Mouse (Mus musculus): Measurements from ENCODE around the gene Serpina12. TPM values are rescaled to one million over a fixed set of nuclear protein-coding genes. Genes with fewer than 3 reads are reported as not detected.
A peak's percentile ranks its signal among the peaks of the same experiment; 100 is the strongest.

Gene Serpina12
- total RNA-seq, 2 experiments from 2014 or later, result not detected

- intact Hi-C loops (cut with DNase I), result no loop called here
- DNase-seq, result no peak
Measured at GRCm38 (mm10) chr12:104013620-104014019, 30.6 kb downstream of the Serpina12 start, which contains the start of gene Serpina9. Serpina9 (minus strand) TSS chr12:104013755.

- no peak for DNase-seq
- intact Hi-C loops (cut with DNase I), result no loop called here
Measured at GRCm38 (mm10) chr12:104004689-104005088, 39.6 kb downstream of the Serpina12 start.

GRCm38 (mm10) chr12:104003238-104003612 lies 41.0 kb downstream of the Serpina12 start:
- intact Hi-C loops (cut with DNase I), result no loop called here
- DNase-seq, result no peak

DNA sequence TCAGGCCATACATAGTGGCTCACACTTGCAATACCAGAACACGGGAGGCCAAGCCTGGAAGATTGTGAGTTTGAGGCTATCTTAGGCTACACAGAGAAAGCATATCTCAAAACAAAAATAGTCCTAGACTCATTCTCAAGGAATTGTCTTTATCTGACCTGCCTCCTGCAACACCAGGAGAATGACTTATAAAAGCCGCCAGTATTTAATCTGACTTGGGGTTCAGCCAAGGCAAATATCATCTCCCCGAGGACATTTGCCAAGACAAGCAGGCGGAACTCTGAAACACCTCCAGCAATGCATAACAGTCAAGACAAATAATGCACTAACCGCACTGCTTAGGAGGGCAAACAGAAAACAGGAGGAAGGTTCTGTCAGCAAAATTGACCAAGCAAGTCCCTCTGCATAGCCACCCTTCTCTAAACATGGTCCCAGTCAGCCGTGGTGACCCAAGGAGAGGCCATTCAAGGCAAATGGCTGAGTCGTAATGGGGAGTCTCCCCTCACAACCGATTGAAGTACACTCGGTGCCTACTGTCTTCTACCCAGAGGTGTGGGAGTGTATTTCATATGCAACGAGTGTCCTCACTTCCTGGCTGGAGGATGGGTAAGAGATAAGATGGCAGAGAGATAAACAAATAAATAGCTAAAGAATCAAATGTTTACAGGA lies 41.5 kb downstream of the Serpina12 start:
- peak; percentile 34 to 47 for DNase-seq
- intact Hi-C loops (cut with DNase I), result no loop called here

DNA sequence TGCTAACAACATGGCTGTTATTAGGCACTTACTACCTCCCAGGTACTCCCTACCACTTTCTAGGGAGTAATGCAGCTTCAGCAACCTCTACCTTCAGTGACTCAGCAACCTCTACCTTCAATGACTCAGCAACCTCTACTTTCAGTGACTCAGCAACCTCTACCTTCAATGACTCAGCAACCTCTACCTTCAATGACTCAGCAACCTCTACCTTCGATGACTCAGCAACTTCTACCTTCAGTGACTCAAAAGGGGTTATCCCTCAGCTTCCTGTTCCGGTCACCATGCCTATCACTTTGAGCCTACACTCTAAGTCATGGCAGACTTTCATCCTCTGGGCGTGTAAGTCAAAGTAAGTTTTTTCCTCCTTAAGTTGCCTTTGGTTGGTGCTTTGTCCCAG lies 43.6 kb downstream of the Serpina12 start:
- intact Hi-C loops (cut with DNase I), result no loop called here

DNA sequence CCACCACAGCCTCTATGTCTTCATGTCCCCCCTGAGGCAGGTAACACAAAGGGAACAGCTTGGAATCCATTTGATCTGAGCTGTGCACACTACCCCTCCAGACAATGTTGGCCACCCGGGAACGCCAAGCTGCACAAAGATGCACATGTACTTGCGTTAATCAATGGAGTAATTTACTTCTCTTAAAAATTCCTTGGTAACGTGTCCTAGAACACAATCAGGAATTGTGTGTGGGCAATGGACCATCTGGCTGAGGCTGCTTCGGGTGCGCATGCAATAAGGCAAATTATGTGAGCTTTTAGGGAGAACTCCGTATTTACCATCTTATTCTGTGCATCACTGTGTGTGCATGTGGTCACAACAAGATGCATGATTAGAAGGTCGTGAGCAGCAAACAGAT lies 44.6 kb downstream of the Serpina12 start:
- intact Hi-C loops (cut with DNase I), result loop anchor here (10.0 kb wide), 1 partner anchor 175 kb away; no protein-coding TSS in a partner anchor
- no peak for DNase-seq

More for the DNA sequence above, 43.6 kb downstream of the Serpina12 start:
- DNase-seq, result no peak

GRCm38 (mm10) chr12:103996513-103996912 lies 47.7 kb downstream of the Serpina12 start:
- no peak for DNase-seq
- intact Hi-C loops (cut with DNase I), result loop anchor here (10.0 kb wide), 1 partner anchor 178 kb away; no protein-coding TSS in a partner anchor

DNA sequence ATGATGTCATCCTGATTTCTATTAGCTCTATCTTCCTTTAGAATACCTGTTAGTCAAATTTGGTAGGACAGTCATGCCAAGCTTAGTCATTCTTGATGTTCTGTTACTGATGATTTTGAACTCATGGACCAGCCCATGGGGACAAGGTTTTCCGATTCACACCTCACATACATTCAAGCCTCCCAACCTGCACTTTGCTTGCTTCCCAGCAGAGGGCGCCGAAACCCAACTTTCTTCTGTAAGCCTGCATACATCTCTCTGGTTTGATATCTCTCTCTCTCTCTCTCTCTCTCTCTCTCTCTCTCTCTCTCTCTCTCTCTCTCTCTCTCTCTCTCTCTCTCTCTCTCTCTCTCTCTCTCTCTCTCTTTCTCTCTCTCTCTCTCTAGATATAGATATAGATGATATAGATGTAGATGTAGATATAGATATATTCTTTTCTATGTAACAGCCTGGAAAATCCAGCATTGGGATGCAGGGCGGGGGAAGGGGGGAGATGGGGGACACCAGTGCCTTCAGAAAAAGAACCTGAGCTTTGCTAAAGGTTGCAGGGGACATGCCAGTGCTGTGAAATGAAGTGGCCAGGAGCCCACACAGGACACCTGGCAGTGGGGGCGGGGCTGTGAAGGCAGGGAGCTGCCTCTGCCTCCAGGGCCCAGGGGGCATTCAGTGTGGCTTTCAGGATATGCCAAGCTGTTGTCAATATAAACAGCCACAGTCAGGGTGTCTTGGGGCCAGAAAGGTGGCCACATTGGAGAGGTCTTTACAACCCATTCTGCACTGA lies 48.8 kb downstream of the Serpina12 start:
- peak; percentile 57 to 79 for DNase-seq
- intact Hi-C loops (cut with DNase I), result loop anchor here (1.0 to 10.0 kb wide), 4 partner anchors 35 to 423 kb away; no protein-coding TSS in a partner anchor

- intact Hi-C loops (cut with DNase I), result loop anchor here (10.0 kb wide), 1 partner anchor 182 kb away; no protein-coding TSS in a partner anchor
- no peak for DNase-seq
Measured at GRCm38 (mm10) chr12:103992945-103993344, 51.3 kb downstream of the Serpina12 start.

- no peak for DNase-seq
- intact Hi-C loops (cut with DNase I), result loop anchor here (10.0 kb wide), 1 partner anchor 185 kb away; no protein-coding TSS in a partner anchor
Measured at GRCm38 (mm10) chr12:103989857-103990256, 54.4 kb downstream of the Serpina12 start, which contains the start of gene Serpina11. Serpina11 (minus strand) TSS chr12:103989957.

DNA sequence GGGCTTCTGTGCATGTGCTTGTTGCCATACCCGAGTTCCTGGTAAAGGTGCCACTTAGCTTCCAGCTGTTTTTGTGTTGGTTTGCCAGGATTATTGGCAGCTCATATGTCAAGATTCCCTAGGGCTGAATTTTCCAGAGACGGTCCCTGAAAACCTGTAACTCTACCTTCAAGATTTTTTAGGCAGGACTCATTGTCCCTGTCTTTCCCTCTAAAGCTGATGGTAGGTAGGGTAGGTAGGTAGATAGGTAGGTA lies 54.8 kb downstream of the Serpina12 start:
- intact Hi-C loops (cut with DNase I), result no loop called here
- no peak for DNase-seq

DNA sequence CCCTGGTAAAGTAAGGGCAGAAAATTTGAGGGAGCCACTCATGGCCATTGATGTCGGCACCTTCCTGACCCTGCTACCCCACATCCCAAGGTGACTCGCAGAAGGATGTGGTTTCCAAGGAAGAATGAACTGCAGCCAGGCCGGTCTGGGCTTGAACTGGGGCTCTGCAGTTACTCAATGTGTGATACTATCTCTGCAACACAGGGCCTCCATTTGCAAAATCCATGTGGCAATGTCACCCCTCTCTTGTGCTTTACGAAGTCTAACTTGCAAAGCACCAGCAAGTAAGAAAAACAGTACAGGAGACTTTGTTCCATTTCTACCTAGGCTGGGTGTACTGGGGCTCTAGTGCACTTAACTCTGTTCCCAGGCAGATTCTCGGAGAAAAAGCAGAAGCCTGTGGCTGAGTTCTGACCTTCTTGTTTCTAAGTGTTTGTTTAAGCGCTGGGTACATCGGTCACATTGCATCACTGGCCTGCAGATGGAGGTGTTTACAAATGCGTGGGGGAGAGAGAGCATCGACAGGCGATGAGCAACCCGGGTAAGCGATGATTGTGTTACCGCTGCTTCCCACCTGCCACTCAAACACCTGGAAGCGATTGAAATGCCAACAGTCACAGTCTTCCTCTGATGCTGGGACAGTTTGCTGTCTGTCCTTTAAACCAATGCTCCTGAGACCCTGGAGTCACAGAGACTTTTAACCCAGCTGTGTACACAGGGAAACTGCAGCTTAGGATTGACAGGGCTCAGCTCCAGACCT lies 55.3 kb downstream of the Serpina12 start:
- intact Hi-C loops (cut with DNase I), result no loop called here

GRCm38 (mm10) chr12:103985868-103986267 lies 58.4 kb downstream of the Serpina12 start:
- DNase-seq, result no peak
- intact Hi-C loops (cut with DNase I), result no loop called here

More for the DNA sequence above, 55.3 kb downstream of the Serpina12 start:
- no peak for DNase-seq

- intact Hi-C loops (cut with DNase I), result no loop called here
- DNase-seq, result peak; percentile 32 to 60
Measured at GRCm38 (mm10) chr12:103984935-103985334, 59.3 kb downstream of the Serpina12 start.

DNA sequence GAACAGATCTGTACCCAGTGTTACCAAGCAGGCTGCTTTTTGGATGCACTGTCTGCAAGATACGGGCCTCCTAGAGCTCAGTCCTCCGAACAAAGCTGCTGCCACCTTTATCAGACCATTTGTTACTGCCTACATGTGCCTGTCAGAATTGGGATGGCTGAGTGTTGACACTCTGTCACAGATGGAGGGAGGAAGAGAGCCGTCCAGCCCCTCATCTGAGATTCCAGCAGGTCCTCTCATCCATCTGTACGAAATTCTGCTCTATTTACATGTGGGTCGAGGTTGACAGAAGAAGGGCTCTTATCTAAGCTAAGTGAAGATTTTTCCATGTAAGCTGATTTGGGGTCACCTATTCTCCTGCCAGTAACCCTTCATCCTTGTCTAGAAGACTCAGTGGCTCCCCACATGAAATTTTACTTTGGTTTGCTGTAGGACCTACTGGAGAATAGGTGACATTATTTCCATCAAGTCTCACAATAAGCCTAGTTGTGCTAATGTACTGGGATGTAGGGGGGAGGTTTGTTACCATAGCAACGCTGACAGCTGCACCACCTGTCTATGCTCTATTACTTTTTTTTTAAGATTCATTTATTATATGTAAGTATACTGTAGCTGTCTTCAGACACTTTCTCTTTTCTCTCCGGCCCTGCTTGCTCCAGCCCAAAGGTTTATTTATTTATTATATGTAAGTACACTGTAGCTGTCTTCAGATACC lies 62.4 kb downstream of the Serpina12 start:
- DNase-seq, result no peak
- intact Hi-C loops (cut with DNase I), result no loop called here

Other genes with a start within 250 kb of the Serpina12 start
- under 1 TPM; 0.19 to 0.22 TPM for gene Serpina1b, start 214.1 kb downstream of the Serpina12 start, total RNA-seq (2021)
- not detected for gene Serpina1a, start 180.9 kb downstream of the Serpina12 start, total RNA-seq (2021)
- not detected for gene Serpina1c, start 139.6 kb downstream of the Serpina12 start, total RNA-seq (2021)
- gene Serpina1e, start 85.5 kb downstream of the Serpina12 start, total RNA-seq (2021), result under 1 TPM in 1 of 2 experiments, not detected in 1; 0.28 TPM
- not detected for gene Serpina11, start 54.5 kb downstream of the Serpina12 start, total RNA-seq (2021)
- not detected for gene Serpina9, start 30.7 kb downstream of the Serpina12 start, total RNA-seq (2021)
- gene Serpina5, start 56.7 kb upstream of the Serpina12 start, total RNA-seq (2021), result not detected
- not detected for gene Serpina3a, start 68.3 kb upstream of the Serpina12 start, total RNA-seq (2021)
- gene Serpina3b, start 83.6 kb upstream of the Serpina12 start, total RNA-seq (2021), result not detected
- 1 to 10 TPM in 1 of 2 experiments, under 1 TPM in 1; 0.61 to 1.2 TPM for gene Serpina3c, start 109.4 kb upstream of the Serpina12 start, total RNA-seq (2021)
- gene Serpina3f, start 170.1 kb upstream of the Serpina12 start, total RNA-seq (2021), result not detected
- gene Serpina3g, start 191.8 kb upstream of the Serpina12 start, total RNA-seq (2021), result 1 to 10 TPM; 1.4 to 2.0 TPM
- gene Serpina3i, start 218.7 kb upstream of the Serpina12 start, total RNA-seq (2021), result under 1 TPM in 1 of 2 experiments, not detected in 1; 0.49 TPM